Mouse (Mus musculus) granulocyte monocyte progenitor cell, adult 5-6 weeks (primary cell): Measurements from ENCODE around the gene D230025D16Rik. TPM values are rescaled to one million over a fixed set of nuclear protein-coding genes. Genes with fewer than 3 reads are reported as not detected.

Experiments used
- ATAC-seq: replicated peaks from 2 replicates; pipeline ENCODE4 v1.8.0; 2016; ENCODE audit warnings: mild to moderate bottlenecking, moderate TSS enrichment, inconsistent platforms; ENCODE audit not compliant: poor library complexity, severe bottlenecking
- total RNA-seq, 2 experiments: library from RNA; stranded (forward) in 1 of 2; stranded (reverse) in 1 of 2; fragments of 200-712, 200-1000 nt in 1 of 2; fragments of >200 nt in 1 of 2; fragmentation: Nextera tagmentation in 1 of 2; gene quantifications; 2 replicates each; pipeline ENCODE4 v1.2.3; 2014 to 2017

D230025D16Rik gene
- total RNA-seq, 2 experiments from 2014 or later = 21.8 to 41.0 TPM

DNA sequence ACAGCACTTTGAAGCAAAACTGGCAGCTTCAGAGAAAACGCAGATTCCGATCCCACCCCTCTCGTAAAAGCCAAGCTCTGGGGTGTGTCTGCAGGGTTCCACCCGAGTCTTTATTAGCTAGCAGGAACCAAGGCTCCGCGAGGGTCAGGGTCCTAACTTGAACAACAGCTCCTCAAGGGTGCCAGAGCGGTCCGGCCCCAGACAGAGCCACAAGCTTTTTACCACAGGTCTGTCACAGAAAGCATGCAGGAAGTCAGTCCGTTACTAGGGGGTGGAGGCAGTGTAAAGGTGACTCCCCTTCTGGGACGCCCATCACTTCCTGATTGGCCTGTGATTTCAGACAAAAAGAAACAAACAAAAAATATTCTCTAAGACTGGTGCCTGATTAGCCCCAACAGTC lies 40.2 kb downstream of the D230025D16Rik start:
- peak; percentile 54 for ATAC-seq

DNA sequence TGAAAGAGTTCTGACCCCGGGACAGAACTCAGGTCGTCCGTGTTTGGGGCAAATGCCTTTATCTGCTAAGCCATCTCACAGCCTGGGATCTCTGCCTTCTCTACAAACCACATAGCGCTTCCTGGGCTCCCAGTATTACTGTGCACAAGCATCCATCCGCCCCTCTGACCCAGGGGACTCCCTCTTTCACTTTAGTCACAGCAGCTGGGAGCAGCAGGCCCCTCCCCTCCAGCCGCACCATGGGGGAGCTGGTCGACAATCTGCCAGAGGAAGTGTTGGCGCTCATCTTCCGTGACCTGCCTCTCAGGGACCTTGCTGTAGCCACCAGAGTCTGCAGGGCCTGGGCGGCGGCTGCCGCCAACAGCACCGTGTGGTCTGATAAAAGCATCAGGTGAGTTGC lies 41.8 kb downstream of the D230025D16Rik start:
- ATAC-seq = no peak

DNA sequence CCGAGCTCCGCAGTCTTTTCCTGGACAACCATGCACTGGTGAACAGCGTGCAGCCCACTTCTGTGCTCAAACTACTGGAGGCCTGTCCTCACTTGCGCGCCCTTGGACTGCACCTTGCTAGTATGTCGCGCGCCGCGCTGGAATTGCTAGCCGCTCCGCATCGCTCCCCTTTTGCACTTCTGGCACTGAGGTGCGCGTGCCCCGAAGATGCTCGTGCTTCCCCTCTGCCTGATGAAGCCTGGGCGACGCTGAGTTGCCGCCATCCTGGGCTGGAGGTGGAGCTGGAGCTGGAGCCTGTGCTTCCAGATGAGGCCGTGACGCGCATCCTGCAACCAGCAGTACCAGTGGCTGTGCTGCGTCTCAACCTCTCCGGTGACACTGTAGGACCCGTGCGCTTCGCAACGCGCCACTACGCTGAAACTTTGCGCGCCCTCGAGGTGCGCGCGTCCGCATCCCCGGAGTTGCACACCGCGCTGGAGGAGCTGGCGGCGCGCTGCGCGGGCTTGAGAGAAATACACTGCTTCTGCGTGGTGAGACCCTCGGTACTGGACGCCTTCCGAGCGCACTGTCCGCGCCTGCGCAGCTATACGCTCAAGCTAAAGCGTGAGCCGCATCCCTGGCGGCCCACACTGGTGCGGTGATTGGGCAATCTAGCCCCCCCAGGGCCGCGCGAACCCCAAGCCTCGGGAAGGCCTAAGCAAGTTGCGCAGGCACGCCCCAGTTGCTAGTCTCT lies 43.6 kb downstream of the D230025D16Rik start:
- peak; percentile 27 for ATAC-seq

DNA sequence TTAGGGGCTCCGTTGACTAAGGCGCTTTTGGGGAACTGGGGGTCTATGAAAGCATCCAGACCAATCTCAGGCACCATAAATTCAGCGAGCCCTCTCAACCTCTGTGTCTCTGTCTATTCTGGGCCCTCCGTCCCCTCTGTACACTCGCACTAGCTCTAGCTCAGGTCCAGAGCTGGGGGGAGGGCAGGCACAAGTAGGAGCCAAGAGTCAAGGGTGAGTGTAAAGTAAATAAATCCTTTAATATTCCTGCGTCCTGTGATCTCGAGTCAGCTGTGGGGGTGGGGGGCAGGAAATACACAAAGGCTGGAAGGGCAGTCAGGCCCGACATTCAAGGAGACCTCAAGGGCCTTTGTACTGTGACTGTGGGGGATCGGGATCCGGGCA lies 44.1 kb downstream of the D230025D16Rik start:
- ATAC-seq = no peak

DNA sequence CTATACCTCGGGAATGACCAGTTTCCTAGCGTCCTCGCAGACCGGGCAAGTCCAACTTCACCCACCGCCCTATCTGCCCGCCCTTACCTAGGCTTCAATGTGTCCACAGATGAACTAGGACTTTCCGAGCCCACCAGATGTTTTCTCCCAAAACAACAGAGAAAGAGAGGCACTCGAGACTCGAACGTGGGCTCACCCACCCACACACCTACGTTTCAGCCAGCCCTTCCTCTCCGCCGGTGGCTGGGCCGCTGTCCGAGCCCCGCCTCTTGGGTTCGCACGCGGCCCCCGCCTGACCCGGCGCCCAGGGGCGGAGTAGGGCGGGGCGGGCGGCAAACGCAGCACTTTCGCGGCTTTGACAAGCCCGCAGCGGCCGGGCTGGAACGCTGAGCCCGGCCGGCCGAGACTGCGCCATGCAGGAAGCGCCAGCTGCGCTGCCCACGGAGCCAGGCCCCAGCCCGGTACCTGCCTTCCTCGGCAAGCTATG lies 44.6 kb downstream of the D230025D16Rik start, which contains the start of gene Hsf4:
TSS of gene Hsf4 (plus strand) at position 341 of the 487 bp plus-strand sequence.
- ATAC-seq = peak; percentile 44

DNA sequence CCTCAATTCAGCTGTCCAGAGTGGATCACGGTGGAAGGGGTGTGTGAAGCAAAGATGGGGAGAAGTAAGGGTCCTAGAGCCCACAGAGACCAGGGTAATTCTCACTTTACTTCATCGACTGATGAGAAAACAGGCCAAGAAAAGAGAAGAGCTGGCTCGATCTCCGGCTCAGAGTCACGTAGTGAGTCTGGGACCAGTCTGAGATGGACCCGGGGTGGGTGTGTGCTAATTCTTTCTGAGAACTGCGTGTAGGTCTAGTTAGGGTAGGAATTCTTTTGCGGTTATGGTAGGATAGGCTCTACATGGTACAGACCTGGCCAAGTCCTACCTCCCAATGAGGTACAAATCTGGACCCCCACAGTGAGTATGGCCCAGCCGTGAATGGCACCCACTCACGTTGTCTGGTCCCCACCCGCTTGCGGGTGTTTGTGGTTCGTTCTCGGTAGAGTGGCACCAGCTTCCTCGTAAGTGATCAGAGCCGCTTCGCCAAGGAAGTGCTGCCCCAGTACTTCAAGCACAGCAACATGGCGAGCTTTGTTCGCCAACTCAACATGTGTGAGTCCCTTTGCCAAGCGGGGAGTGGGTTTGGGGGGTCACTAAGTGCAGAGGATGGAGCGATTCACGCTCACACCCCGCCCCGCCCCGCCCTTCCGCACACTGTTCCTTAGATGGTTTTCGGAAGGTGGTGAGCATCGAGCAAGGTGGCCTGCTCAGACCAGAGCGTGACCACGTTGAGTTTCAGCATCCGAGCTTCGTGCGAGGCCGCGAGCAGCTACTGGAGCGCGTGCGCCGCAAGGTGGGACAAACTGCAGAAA lies 45.4 kb downstream of the D230025D16Rik start:
- ATAC-seq = no peak

DNA sequence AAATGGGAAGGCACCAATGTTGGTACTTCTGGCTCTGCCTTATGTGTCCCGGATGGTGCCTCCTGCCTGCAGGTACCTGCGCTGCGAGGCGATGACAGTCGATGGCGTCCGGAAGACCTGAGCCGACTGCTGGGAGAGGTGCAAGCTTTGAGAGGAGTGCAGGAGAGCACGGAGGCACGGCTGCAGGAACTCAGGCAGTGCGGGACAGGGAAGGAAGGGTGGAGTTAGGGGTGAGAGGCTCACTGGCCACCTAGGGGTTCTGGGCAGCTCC lies 45.9 kb downstream of the D230025D16Rik start:
- ATAC-seq = no peak

DNA sequence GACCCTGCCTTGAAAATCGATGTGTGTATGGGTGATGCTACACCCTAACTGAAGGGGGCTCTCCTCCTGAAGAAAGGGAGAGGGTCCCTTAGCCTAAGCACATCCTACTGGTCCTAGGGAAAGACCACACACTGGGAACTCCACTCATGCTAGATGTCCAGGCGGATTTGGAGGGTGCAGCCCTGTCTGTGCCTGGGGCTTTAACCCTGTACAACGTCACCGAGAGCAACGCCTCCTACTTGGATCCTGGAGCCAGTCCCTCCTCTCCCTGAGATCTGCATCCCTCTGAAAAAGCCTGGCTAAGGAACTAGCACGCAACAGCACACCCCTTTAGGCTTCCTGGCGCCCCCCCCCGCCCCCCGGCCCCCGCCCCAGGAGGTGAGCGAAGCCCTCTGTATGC lies 50.4 kb downstream of the D230025D16Rik start:
- no peak for ATAC-seq

DNA sequence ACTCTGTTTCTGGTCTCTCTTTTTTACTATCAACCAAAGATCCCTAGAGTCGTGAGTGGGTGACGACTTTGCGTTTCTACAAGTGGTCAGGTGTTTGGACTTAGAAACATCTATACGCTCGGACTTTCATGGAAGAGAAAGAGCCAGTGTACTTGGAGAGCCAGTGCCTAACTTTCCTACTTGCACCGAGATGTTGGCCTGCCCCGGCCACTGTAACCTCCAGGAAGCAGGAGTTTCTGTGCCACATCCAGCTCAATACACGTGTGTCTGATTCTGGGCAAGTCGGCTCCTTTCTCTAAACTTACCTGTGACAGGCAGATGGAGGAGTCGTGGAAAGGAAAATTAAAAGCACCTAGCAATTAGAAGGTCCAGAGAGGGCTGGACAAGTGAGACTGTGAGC lies 50.9 kb downstream of the D230025D16Rik start, which contains the start of gene Nol3:
TSS of gene Nol3 (plus strand) at position 301 of the 400 bp plus-strand sequence.
- ATAC-seq = no peak

DNA sequence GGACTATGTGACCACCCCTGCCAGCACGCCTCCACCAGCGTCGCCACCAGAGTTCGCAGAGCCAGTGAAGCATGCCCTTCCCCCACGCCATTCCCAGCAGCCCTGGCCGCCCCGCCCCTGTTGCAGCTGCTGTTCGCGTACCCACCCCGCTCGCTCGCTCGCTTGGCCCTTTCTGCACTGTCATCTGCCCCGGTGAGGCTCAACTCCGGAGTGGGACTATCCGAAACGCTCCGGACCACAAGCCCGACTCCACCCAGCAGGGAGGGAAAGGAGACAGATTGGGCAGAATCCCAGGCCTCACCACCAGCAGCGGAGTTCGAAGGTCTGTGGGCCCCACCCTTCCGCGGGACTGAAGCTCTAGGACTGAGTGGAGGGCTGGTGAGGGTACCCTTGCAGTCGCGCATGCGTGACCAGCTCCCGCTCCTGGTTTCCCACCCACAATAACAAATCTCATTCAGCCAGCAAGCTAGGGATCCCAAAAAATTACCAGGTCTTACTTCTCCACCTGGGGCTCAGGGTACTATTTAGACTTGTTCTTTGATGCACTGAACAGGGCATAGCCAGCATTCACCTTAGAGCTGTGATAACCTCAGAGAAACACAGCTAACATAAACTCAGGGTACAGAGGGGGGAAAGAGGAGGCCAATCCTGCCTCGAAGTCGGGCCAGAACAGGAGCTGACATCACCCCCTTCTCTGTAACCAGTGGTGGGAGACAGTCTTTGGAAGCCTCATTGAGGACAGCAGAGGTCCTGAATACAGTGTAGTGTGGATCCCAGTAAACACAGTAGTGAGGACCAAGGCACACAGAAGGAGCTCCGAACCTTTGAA lies 51.6 kb downstream of the D230025D16Rik start:
- ATAC-seq = peak; percentile 60

DNA sequence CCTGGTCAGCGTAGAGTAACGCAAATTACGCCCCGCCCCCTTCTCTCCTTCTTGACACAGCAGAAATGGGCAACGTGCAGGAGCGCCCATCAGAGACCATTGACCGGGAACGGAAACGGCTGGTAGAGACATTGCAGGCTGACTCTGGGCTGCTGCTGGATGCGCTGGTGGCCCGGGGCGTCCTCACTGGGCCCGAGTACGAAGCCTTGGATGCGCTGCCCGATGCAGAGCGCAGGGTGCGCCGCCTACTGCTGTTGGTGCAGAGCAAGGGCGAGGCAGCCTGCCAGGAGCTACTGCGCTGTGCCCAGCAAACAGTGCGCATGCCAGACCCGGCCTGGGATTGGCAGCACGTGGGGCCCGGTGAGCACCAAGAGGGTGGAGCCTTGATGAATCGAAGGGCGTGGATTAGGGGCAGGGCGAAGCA lies 54.0 kb downstream of the D230025D16Rik start:
- ATAC-seq = peak; percentile 61

DNA sequence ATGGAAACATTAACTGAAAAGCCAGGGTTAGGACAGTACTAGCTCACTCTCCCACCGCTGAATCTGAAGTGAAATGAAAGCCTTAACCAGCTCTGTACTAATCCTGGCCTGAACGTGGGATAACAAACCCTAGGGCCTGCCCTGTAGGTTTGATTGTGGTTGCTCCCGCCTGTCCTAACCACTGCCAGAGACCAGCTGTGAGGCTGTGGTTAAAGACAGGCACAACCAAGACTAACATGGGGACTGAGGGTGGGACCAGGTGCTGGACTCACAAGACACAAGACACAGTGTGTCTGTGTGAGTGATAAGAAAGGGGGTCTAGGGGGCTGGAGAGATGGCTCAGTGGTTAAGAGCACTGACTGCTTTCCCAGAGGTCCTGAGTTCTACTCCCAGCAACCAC lies 55.6 kb downstream of the D230025D16Rik start:
- no peak for ATAC-seq

DNA sequence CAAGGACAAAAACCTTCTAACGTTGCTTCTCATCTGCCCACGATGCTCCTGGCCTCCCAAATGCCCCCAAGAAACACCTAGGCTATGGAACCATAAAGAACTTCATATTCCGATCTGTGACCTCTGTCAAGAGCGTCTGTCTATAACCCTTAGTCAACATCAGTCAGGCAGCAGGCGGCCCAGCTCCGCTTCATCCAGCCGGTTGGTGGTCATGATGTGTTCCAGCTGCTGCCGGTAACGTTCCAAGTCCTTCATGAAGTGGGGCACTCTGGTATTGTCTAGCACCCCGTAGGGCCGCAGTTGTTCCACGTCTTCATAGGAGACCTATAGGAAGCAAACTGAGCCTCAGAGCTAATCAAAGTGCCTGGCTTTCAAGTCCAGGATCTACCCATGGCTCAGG lies 56.9 kb downstream of the D230025D16Rik start:
- no peak for ATAC-seq

DNA sequence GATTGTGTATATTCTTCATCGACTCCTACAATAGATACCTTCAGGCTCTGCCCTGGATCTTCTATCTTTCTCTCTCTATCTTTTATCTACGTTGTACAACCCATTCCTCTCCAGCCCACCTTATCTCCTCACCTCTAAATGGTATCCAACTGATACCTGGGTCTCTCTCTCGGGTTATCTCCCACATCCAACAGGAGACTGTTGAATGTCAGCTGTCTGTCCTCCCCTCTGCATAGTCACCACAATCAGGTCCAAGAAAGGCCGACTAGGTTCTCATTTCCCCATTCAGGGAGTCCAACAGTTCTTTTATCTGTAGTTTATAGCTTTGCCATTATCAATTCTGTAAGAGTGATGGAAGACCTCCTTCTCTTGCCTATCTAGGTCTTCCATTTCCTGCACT lies 57.3 kb downstream of the D230025D16Rik start:
- ATAC-seq = no peak

DNA sequence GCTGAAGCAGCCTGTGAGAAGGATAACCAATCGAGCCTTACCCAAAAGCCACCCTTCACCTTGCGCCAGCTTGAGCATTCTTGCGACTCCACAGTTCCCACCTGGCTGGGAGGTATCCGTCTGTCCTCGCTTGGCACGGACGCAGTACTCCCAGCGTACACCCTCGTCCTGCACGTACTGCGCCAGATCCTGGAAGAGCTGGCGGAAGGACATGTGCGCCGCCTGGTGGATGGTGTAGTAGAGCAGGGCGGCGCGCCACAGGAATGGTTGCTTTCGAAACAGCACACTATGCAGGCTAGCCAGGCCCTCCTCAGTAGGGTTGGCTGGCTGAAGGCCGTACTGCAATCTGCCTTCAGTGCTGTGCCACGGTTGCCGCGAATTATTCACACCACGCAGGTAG lies 58.1 kb downstream of the D230025D16Rik start:
- ATAC-seq = peak; percentile 71

DNA sequence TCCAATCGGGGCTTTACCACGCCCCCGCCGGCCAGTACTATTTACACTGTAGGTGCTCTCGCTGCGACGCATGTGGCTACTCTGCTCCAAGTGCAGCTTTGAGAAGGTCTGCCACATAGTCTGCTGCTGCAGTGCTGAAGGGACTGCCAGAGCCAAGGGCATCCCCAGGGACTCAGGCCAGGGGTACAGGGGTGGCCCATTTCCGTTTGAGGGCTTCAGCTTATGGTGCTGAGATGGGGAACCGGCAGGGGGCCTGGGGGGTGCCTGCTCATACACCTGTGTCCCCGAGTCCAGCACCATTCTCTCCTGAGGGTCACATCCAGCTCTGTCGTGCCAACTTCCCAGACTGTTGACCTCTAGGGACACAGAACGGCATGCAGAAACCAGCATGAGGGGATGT lies 60.6 kb downstream of the D230025D16Rik start:
- ATAC-seq = no peak

DNA sequence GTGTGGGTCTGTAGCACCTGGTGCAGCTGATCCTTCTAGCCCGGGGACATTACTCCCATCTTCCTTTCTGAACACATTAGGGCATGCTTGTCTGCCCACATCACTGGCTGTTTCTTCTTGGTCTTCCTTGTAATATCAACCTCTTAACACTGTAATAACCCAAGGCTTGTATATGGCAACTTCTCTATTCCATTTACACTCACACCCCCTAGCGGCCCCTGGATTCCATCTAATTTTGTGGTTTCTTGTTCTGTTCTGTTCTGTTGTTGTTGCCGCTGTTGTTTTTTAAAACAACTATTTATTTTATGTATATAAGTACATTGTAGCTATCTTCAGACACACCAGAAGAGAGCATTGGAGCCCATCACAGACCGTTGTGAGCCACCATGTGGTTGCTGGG lies 62.0 kb downstream of the D230025D16Rik start:
- no peak for ATAC-seq

DNA sequence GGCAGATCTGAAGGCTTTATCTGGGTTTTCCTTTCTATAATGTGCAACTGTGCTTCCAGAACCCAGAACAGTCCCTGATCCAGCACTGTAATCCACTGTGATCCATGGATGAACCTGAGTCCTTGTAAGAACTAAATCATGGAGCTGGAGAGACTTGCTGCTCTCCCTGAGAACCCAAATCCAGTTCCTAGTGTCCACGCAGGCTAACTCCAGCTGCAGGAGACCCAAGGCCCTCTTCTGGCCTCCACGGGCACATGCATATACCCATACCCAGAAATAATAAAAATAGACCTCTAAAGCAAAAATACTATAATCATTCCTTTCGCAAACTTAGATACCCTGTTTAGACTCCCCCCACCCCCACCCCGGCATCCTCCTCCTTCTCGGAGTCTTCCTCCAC lies 63.3 kb downstream of the D230025D16Rik start:
- no peak for ATAC-seq

DNA sequence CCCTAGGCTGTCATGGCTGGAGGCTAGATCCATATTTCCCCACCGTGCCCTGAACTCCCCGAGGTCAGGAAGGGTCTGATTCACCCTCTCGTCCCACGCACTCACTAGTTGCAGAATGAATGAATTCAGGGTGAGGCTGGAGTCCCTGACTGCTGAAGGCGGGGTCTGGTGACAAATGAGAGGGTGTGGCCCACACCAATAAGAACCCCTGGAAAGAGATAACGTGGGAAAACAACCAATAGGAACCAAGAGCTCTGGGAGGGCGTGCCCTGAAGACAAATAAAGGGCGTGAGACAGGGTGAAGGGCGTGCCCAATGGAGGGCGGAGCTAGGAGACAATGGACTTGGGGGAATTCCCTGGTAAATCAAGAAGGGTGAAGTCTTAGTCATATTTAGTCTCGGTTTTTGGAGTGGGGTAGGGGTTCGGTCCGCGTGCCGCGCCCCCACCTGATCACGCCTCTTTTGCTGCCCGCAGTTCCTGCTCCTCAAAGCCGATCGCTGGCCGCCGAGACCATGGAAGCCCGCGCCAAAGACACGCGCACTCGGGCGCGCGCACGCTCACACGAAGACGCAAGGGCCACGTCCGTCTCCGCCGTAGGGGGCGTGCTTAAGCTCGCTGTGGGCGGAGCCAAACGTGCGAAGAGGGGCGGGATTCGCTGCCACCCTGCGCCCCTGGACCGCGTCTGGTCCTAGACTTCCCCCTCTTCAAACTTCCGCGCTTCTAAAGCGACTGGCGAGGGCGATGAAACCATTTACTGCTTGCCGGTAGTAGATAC lies 64.2 kb downstream of the D230025D16Rik start:
- peak; percentile 78 for ATAC-seq
